In the genomic region with DNA sequence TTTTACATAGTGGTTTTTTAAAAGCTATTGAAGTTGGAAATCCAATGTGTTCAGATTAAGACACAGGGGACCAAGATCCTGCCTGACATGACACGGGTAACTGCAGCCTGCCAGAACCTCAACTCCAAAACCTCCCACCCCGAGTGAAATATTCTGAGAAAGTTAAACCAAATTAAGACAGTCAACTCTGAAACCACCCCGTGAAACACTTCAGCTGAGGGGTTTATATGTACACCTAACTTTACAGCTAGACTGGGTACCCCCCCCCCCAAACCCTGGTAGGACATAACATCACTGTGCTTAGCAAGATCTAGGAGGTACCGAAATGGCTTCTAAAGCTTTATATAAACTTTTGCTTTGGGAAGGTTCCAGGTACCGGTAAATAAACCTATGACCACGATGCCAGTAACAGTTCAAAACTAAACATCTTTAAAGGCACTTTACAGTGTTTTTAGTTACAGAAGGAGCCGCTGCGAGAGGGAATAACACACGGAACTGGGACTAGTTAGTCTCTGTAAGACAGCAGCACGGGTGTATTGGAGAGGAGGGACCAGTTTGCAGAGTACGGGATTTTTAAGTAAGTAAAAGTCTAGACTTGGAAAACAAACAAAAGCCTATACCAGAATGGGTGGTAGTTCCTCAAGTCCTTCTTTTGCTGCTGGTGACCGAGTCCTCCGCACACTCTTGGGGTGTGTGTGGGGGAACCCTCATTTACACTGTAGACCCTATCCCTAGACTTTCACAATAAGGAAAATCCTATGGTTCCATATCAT, we compare ENCODE assay signal across 11 mouse cellular contexts. TPM values are rescaled to one million over a fixed set of nuclear protein-coding genes. Genes with fewer than 3 reads are reported as not detected.
DNase-seq lines count a peak whose midpoint lies in the region; ATAC-seq and TF ChIP-seq lines count a peak whose summit lies in the region.
"Had no signal": no experiment of that assay in that cellular context is flagged by ENCODE, and none has a peak within 500 bp of the region (broad histone marks: within the 10 kb centered on the region; RNA-seq: fewer than 3 reads in every experiment).

No protein-coding gene starts in this region.

- no peak for ATAC-seq in forebrain, embryonic 11.5 days (replicated peaks; ENCODE audit: low FRiP score)
- ATAC-seq in midbrain, embryonic 11.5 days (ENCODE audit: low FRiP score): no peak
- no peak for ATAC-seq in activated CD4-positive, CD25-positive, alpha-beta regulatory T cell, adult 4 months

- peak overlapping the region; percentile 88; the same call in 1 of the 2 replicates for H3K4me2 ChIP-seq in forebrain, embryonic 11.5 days (ENCODE audit: low read depth, low read length, severe bottlenecking)
- H3K4me2 ChIP-seq in midbrain, embryonic 11.5 days: peak overlapping the region; percentile 79; the same call in 1 of the 2 replicates

- no peak for TF ChIP-seq CTCF in E14TG2a.4 (conservative IDR thresholded peaks at IDR 0.05; ENCODE audit: low read length)

- intact Hi-C loops in left cerebral cortex, postnatal 10 days (cut with DNase I): no loop called here

- DNase-seq in embryo, embryonic 10.5 days (ENCODE audit: low spot score): peak; percentile 60
- DNase-seq in embryo, embryonic 10 days (ENCODE audit: low spot score): no peak
- peak; percentile 53 for DNase-seq in forebrain, embryonic 11.5 days (ENCODE audit: low spot score)
- DNase-seq in midbrain, embryonic 11.5 days (ENCODE audit: low spot score, missing footprints): peak; percentile 94
- DNase-seq in thymus, postnatal 36 days: no peak
- DNase-seq in left cerebral cortex, postnatal 10 days (ENCODE audit: extremely low spot score in 1 of 2, low spot score in 2 of 2): no peak
- DNase-seq: gastrocnemius, postnatal 36 days; kidney, adult 8-10 months had no signal

- no peak overlapping the region for H3K9ac ChIP-seq in forebrain, embryonic 11.5 days (ENCODE audit: low read length)
- H3K9ac ChIP-seq in midbrain, embryonic 11.5 days (ENCODE audit: low read length): no peak overlapping the region

- peaks cover 35% of the 10 kb centered on the region for H3K4me1 ChIP-seq in E14TG2a.4 (replicated peaks; ENCODE audit: low read depth, low read length)
- peaks cover 24% of the 10 kb centered on the region for H3K4me1 ChIP-seq in forebrain, embryonic 11.5 days (replicated peaks; ENCODE audit: control insufficient read depth, insufficient read depth, low read length)
- H3K4me1 ChIP-seq in midbrain, embryonic 11.5 days (ENCODE audit: control insufficient read depth, insufficient read depth, low read length): peaks cover 13% of the 10 kb centered on the region

- H3K9me3 ChIP-seq in E14TG2a.4 (ENCODE audit: low read length): no peaks in the 10 kb centered on the region
- H3K9me3 ChIP-seq in forebrain, embryonic 11.5 days (ENCODE audit: control insufficient read depth, low read length): no peaks in the 10 kb centered on the region
- no peaks in the 10 kb centered on the region for H3K9me3 ChIP-seq in midbrain, embryonic 11.5 days (ENCODE audit: control insufficient read depth, low read length)

- H3K27me3 ChIP-seq in E14TG2a.4 (ENCODE audit: insufficient read depth, low read length): peaks cover 81% of the 10 kb centered on the region
- H3K27me3 ChIP-seq in forebrain, embryonic 11.5 days (ENCODE audit: control insufficient read depth, insufficient read depth, low read length): peaks cover 65% of the 10 kb centered on the region
- H3K27me3 ChIP-seq in midbrain, embryonic 11.5 days (ENCODE audit: control insufficient read depth, insufficient read depth, low read length): peaks cover 74% of the 10 kb centered on the region

- H3K27ac ChIP-seq in forebrain, embryonic 11.5 days (ENCODE audit: low read depth, low read length): no peak overlapping the region
- no peak overlapping the region for H3K27ac ChIP-seq in midbrain, embryonic 11.5 days (ENCODE audit: low read depth, low read length)

- peak overlapping the region; percentile 72; the same call in 1 of the 2 replicates for H3K4me3 ChIP-seq in E14TG2a.4 (replicated peaks; ENCODE audit: low read length)
- no peak overlapping the region; the same call in 1 of the 2 replicates for H3K4me3 ChIP-seq in forebrain, embryonic 11.5 days (ENCODE audit: low read depth, low read length)
- peak overlapping the region; percentile 38; the same call in 1 of the 2 replicates for H3K4me3 ChIP-seq in midbrain, embryonic 11.5 days (ENCODE audit: low read depth, low read length)

- no peaks in the 10 kb centered on the region for H3K36me3 ChIP-seq in E14TG2a.4 (ENCODE audit: insufficient read depth, low read length)
- no peaks in the 10 kb centered on the region for H3K36me3 ChIP-seq in forebrain, embryonic 11.5 days (ENCODE audit: control insufficient read depth, insufficient read depth, low read length)
- H3K36me3 ChIP-seq in midbrain, embryonic 11.5 days (ENCODE audit: control insufficient read depth, insufficient read depth, low read length): no peaks in the 10 kb centered on the region

- 1% methylated on average over 13 of the region's 13 CpGs for WGBS in forebrain, embryonic 11.5 days
- WGBS in midbrain, embryonic 11.5 days: under 1% methylated on average over 13 of the region's 13 CpGs

RNA-seq across cellular contexts. Expression of a gene that starts 3.2 kb away (rescaled TPM):
- 19.8 and 31.4 TPM in 2 replicates for polyA plus RNA-seq in forebrain, embryonic 11.5 days (2014; fragmentation: Nextera tagmentation; extraction: Ambion mirVana)
- 0.27 TPM in 1 of 2 replicates, not detected in the other for polyA plus RNA-seq in midbrain, embryonic 11.5 days (2014; fragmentation: Nextera tagmentation; extraction: Ambion mirVana)
- not detected for polyA plus RNA-seq in activated CD4-positive, CD25-positive, alpha-beta regulatory T cell, adult 4 months (2017; shearing (Covaris generic))
- 1 to 10 TPM in 1 of 2 experiments, under 1 TPM in 1; 0.81 to 1.7 TPM for total RNA-seq in left cerebral cortex, postnatal 10 days (2021)
- total RNA-seq: common myeloid progenitor, adult 5-6 weeks; gastrocnemius, postnatal 36 days had no signal

Comparison
In these comparisons a context has a peak if more than half of its experiments do, and no peak if none do; other contexts are left out.
1. DNase-seq: peak in embryo, embryonic 10.5 days (single experiment), forebrain, embryonic 11.5 days (single experiment) and midbrain, embryonic 11.5 days (single experiment); none in embryo, embryonic 10 days (single experiment), thymus, postnatal 36 days (0 of 2) and left cerebral cortex, postnatal 10 days (0 of 2).
2. RNA of a gene that starts 3.2 kb away (polyA plus RNA-seq): 19.8 to 31.4 TPM in forebrain, embryonic 11.5 days; 0.27 TPM in midbrain, embryonic 11.5 days and not detected in activated CD4-positive, CD25-positive, alpha-beta regulatory T cell, adult 4 months; every median in the first group is over 10 times any median in the second.